Mouse (Mus musculus) limb, embryonic 15.5 days (tissue): ENCODE measurements around the gene Rtn3. TPM values are rescaled to one million over a fixed set of nuclear protein-coding genes. Genes with fewer than 3 reads are reported as not detected.

Experiments
- ATAC-seq: fragments of 200-750 bp; cut with Nextera tagmentation; 2 replicates; pipeline ENCODE4 v1.8.0; 2017; ENCODE audit warnings: low read depth, moderate TSS enrichment; ENCODE audit not compliant: insufficient number of reproducible peaks, low FRiP score, low TSS enrichment
- H3K27ac ChIP-seq: fragments of 300-500 bp; sonication (generic); 2 replicates; pipeline ENCODE4 v1.5.1; 2015; ENCODE audit warnings: moderate library complexity, mild to moderate bottlenecking, inconsistent platforms
- H3K27me3 ChIP-seq: fragments of 300-500 bp; sonication (generic); 2 replicates; pipeline ENCODE4 v1.6.1; 2015; ENCODE audit warnings: inconsistent platforms
- H3K36me3 ChIP-seq: fragments of 300-500 bp; sonication (generic); 2 replicates; pipeline ENCODE4 v1.6.1; 2015; ENCODE audit warnings: inconsistent platforms
- H3K4me1 ChIP-seq: fragments of 300-500 bp; sonication (generic); 2 replicates; pipeline ENCODE4 v1.6.1; 2015; ENCODE audit warnings: inconsistent platforms
- H3K4me2 ChIP-seq: fragments of 300-500 bp; sonication (generic); 2 replicates; pipeline ENCODE4 v1.6.1; 2015; ENCODE audit warnings: mild to moderate bottlenecking, inconsistent platforms
- H3K4me3 ChIP-seq: fragments of 300-500 bp; sonication (generic); 2 replicates; pipeline ENCODE4 v1.5.1; 2015; ENCODE audit warnings: mild to moderate bottlenecking, inconsistent platforms
- H3K9ac ChIP-seq: fragments of 300-500 bp; sonication (generic); 2 replicates; pipeline ENCODE4 v1.6.1; 2015; ENCODE audit warnings: inconsistent platforms
- H3K9me3 ChIP-seq: fragments of 300-500 bp; sonication (generic); 2 replicates; pipeline ENCODE4 v1.6.1; 2016; ENCODE audit warnings: inconsistent platforms
- whole genome bisulfite sequencing: fragments of 180-500 bp; shearing (Covaris S2); methylation state at CpG from one replicate; pipeline ENCODE4 v1.1.7; 2015; 5-methylcytosine and 5-hydroxymethylcytosine counted together
- polyA plus RNA-seq: library from polyadenylated mRNA; unstranded; fragments of >200 nt; fragmentation: Nextera tagmentation; extraction: Ambion mirVana; gene quantifications from 2 replicates; pipeline ENCODE4 v1.2.1, GENCODE M21; 2015

The Rtn3 gene
- polyA plus RNA-seq, 1 experiment from 2014 or later = 129 TPM

- peaks cover 36% of the 10 kb centered on the region for H3K36me3 ChIP-seq
- no peak overlapping the region for H3K27ac ChIP-seq
- H3K4me2 ChIP-seq = no peak overlapping the region
- no peak overlapping the region for H3K4me3 ChIP-seq
- no peak overlapping the region for H3K9ac ChIP-seq
- no peak for ATAC-seq
- WGBS = 64% methylated on average over 5 of the region's 5 CpGs
- H3K27me3 ChIP-seq = no peaks in the 10 kb centered on the region
- H3K4me1 ChIP-seq = peaks cover 4% of the 10 kb centered on the region; the same call in 1 of the 2 replicates
- no peaks in the 10 kb centered on the region for H3K9me3 ChIP-seq
Observed at GRCm38 (mm10) chr19:7436061-7436970, 46.8 kb downstream of the Rtn3 start.

GRCm38 (mm10) chr19:7434887-7435286, 48.2 kb downstream of the Rtn3 start:
- peaks cover 48% of the 10 kb centered on the region for H3K36me3 ChIP-seq
- no peaks in the 10 kb centered on the region for H3K9me3 ChIP-seq
- no peak overlapping the region for H3K4me2 ChIP-seq
- H3K27ac ChIP-seq = no peak overlapping the region
- H3K9ac ChIP-seq = no peak overlapping the region
- H3K4me3 ChIP-seq = no peak overlapping the region
- 86% methylated on average over 2 of the region's 2 CpGs for WGBS
- ATAC-seq = no peak
- H3K4me1 ChIP-seq = 0 out of 2 replicates have a peak, but pooled peaks cover 3% of the 10 kb centered on the region
- H3K27me3 ChIP-seq = no peaks in the 10 kb centered on the region

DNA sequence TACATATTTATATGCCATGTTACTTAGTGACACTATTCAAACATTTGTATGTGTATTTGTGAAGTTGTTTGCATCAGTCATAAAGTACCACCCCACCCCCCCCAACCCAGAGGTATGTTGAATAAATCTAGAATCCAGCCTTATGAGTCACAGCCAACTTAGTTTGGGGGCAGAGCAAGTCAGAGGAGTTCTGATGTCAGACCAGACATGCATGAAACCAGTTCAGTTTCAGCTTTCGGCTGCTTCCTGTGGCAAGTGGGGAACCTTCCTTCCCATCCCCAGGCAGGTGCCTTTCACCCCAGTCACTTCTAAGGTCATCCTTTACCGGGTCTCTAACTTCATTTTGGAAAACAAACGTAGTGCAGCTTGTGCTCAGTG, 57.7 kb downstream of the Rtn3 start:
- H3K4me2 ChIP-seq = no peak overlapping the region
- no peak for ATAC-seq
- peaks cover 69% of the 10 kb centered on the region for H3K36me3 ChIP-seq
- H3K4me3 ChIP-seq = no peak overlapping the region
- H3K27ac ChIP-seq = no peak overlapping the region
- H3K27me3 ChIP-seq = no peaks in the 10 kb centered on the region
- no peaks in the 10 kb centered on the region for H3K9me3 ChIP-seq
- peaks cover 49% of the 10 kb centered on the region for H3K4me1 ChIP-seq
- no peak overlapping the region for H3K9ac ChIP-seq
- 51% methylated on average over 3 of the region's 3 CpGs for WGBS

GRCm38 (mm10) chr19:7424590-7425397, 58.3 kb downstream of the Rtn3 start:
- Histone ChIP-seq H3K27me3 (no peaks in the 10 kb centered on the region), H3K4me1 (peaks cover 55% of the 10 kb centered on the region), H3K27ac (no peak overlapping the region), H3K4me2 (no peak overlapping the region), H3K36me3 (peaks cover 71% of the 10 kb centered on the region), H3K4me3 (no peak overlapping the region), H3K9ac (no peak overlapping the region), H3K9me3 (no peaks in the 10 kb centered on the region)
- no peak for ATAC-seq
- WGBS = 61% methylated on average over 8 of the region's 8 CpGs

GRCm38 (mm10) chr19:7424131-7424530, 59.0 kb downstream of the Rtn3 start:
- 65% methylated on average over 7 of the region's 7 CpGs for WGBS
- Histone ChIP-seq H3K4me1 (peaks cover 62% of the 10 kb centered on the region), H3K9ac (no peak overlapping the region), H3K4me2 (0 out of 2 replicates have a peak overlapping the region, but pooled peaks have one; percentile 48), H3K27me3 (no peaks in the 10 kb centered on the region), H3K27ac (no peak overlapping the region), H3K36me3 (peaks cover 66% of the 10 kb centered on the region), H3K4me3 (peak overlapping the region; percentile 21; the same call in 1 of the 2 replicates), H3K9me3 (no peaks in the 10 kb centered on the region)
- no peak for ATAC-seq

GRCm38 (mm10) chr19:7423656-7424030, 59.4 kb downstream of the Rtn3 start:
- Histone ChIP-seq H3K4me1 (peaks cover 66% of the 10 kb centered on the region), H3K4me3 (peak overlapping the region; percentile 21), H3K27ac (peak overlapping the region; percentile 43), H3K9me3 (no peaks in the 10 kb centered on the region), H3K27me3 (no peaks in the 10 kb centered on the region), H3K36me3 (peaks cover 65% of the 10 kb centered on the region), H3K4me2 (peak overlapping the region; percentile 48), H3K9ac (no peak overlapping the region)
- no peak; the same call in 1 of the 2 replicates for ATAC-seq
- WGBS = 30% methylated on average over 16 of the region's 16 CpGs

DNA sequence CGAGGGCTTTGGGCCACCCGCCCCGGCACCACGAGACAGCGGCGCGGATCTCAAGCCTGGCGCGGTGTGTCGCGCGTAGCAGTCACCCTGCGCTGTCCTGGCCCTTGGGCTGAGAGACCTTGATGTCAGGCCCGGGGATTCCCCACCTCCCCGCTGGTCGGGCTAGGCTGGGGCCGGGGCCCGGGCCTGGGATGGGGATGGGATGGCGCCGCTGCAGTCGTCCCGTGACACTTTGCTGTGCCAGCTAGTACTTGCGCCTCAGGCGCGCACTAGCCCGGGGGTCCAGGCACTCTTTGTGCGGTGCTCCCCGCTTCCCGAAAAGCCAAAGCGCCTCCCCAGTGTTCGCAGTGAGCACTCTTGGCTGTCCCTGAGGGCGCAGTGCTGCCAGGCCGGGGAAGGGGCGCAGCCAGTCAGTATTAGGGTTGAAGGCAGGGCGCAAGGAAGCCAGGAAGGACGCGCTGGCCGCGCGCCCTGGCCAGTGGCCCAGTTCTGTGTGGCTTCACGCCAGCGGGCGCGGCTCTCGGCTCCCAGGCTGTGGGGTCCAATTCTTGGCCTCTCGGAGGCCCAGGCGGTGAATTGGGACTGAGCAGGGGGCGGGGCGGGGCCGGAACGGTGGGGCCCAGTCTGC, 59.9 kb downstream of the Rtn3 start:
- WGBS = 18% methylated on average over 51 of the region's 51 CpGs
- Histone ChIP-seq H3K27me3 (no peaks in the 10 kb centered on the region), H3K4me1 (peaks cover 67% of the 10 kb centered on the region), H3K4me3 (peak overlapping the region; percentile 21), H3K36me3 (peaks cover 60% of the 10 kb centered on the region), H3K9ac (no peak overlapping the region; the same call in 1 of the 2 replicates), H3K27ac (peak overlapping the region; percentile 43), H3K4me2 (peak overlapping the region; percentile 48), H3K9me3 (no peaks in the 10 kb centered on the region)
- peak; percentile 74 for ATAC-seq

DNA sequence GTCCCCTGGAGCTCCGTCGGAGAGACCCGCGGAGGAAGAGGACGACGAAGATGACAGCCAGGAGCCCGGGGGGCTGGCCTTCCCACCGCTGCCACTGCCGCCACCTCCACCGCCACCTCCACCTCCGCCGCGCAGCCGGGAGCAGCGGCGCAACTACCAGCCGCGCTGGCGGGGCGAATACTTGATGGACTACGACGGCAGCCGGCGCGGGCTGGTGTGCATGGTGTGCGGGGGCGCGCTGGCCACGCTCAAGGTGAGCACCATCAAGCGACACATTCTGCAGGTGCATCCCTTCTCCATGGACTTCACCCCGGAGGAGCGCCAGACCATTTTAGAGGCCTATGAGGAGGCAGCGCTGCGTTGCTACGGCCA, 60.4 kb downstream of the Rtn3 start:
- peak overlapping the region; percentile 48 for H3K4me2 ChIP-seq
- no peaks in the 10 kb centered on the region for H3K27me3 ChIP-seq
- H3K4me1 ChIP-seq = peaks cover 67% of the 10 kb centered on the region
- H3K36me3 ChIP-seq = peaks cover 55% of the 10 kb centered on the region
- H3K4me3 ChIP-seq = peak overlapping the region; percentile 21
- no peaks in the 10 kb centered on the region for H3K9me3 ChIP-seq
- WGBS = 16% methylated on average over 35 of the region's 35 CpGs
- peak overlapping the region; percentile 67 for H3K27ac ChIP-seq
- no peak for ATAC-seq
- peak overlapping the region; percentile 18; the same call in 1 of the 2 replicates for H3K9ac ChIP-seq

- no peak for ATAC-seq
Observed at GRCm38 (mm10) chr19:7421602-7422591, 61.2 kb downstream of the Rtn3 start.

DNA sequence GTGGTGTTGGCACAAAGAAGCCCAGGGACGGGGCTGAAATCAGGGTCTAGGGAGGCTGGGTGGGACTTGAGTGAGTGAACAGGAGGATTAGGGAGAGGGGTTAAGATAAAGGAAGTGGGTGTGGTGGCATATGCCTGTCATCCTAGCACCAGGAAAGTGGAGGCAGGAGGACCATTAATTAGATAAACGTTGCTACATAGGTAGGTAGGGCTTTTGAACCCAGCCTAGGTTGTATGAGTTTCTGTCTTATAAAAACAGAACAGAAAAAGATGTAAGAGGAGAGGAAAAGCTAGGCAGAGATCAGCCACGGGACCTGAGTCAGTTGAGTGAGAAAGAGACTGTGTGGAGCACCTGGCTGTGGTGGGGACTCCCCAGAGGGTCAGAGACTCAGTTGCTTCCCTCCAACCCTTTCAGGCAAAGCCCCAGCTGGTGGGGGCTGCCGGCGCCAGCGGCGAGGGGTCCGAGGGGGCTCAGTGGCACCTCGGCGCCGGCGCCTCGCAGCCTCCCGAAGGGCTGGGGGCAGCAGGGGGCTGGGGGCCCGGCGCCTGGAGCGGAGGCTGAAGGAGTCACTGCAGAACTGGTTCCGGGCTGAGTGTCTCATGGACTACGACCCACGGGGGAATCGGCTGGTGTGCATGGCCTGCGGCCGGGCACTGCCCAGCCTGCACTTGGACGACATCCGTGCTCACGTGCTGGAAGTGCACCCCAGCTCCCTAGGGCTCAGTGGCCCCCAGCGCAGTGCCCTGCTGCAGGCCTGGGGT, 62.1 kb downstream of the Rtn3 start:
- H3K27me3 ChIP-seq = no peaks in the 10 kb centered on the region

More at GRCm38 (mm10) chr19:7421602-7422591, 61.2 kb downstream of the Rtn3 start:
- Histone ChIP-seq H3K4me3 (peak overlapping the region; percentile 21), H3K9me3 (no peaks in the 10 kb centered on the region), H3K27ac (peak overlapping the region; percentile 67), H3K4me1 (peaks cover 65% of the 10 kb centered on the region), H3K36me3 (peaks cover 50% of the 10 kb centered on the region), H3K27me3 (no peaks in the 10 kb centered on the region), H3K9ac (peak overlapping the region; percentile 18; the same call in 1 of the 2 replicates), H3K4me2 (peak overlapping the region; percentile 48)
- 18% methylated on average over 39 of the region's 48 CpGs for WGBS

More for the DNA sequence above, 62.1 kb downstream of the Rtn3 start:
- Histone ChIP-seq H3K4me2 (peak overlapping the region; percentile 8; the same call in 1 of the 2 replicates), H3K9me3 (no peaks in the 10 kb centered on the region), H3K27ac (peak overlapping the region; percentile 67), H3K4me1 (peaks cover 73% of the 10 kb centered on the region), H3K9ac (no peak overlapping the region), H3K36me3 (peaks cover 43% of the 10 kb centered on the region), H3K4me3 (no peak overlapping the region)
- 52% methylated on average over 27 of the region's 27 CpGs for WGBS
- ATAC-seq = no peak
